Comparison of ENCODE assay signal across 17 mouse cellular contexts in genomic region chr1:190163471-190163870, GRCm38 (mm10). TPM values are rescaled to one million over a fixed set of nuclear protein-coding genes. Genes with fewer than 3 reads are reported as not detected.
DNase-seq lines count a peak whose midpoint lies in the region; ATAC-seq and TF ChIP-seq lines count a peak whose summit lies in the region.
"Had no signal": no experiment of that assay in that cellular context is flagged by ENCODE, and none has a peak within 500 bp of the region (broad histone marks: within the 10 kb centered on the region; RNA-seq: fewer than 3 reads in every experiment).

No protein-coding gene starts in this region.

- no peaks in the 10 kb centered on the region for H3K36me3 ChIP-seq in forebrain, postnatal 0 days (ENCODE audit: insufficient read depth)
- H3K36me3 ChIP-seq: embryonic facial prominence, embryonic 13.5 days; hindbrain, embryonic 15.5 days had no signal

- no peak for TF ChIP-seq CTCF in layer of hippocampus, adult 2 months (conservative IDR thresholded peaks at IDR 0.05)
- no peak for TF ChIP-seq CTCF in forebrain, postnatal 0 days (IDR thresholded peaks at IDR 0.05; ENCODE audit: low read depth)

- no peak overlapping the region for H3K9ac ChIP-seq in forebrain, postnatal 0 days
- H3K9ac ChIP-seq: embryonic facial prominence, embryonic 13.5 days; forebrain, embryonic 12.5 days; heart, embryonic 13.5 days; hindbrain, embryonic 15.5 days had no signal

- H3K27ac ChIP-seq in layer of hippocampus, adult 2 months: peak overlapping the region; percentile 63
- H3K27ac ChIP-seq in forebrain, postnatal 0 days (ENCODE audit: low read depth, low read length): no peak overlapping the region
- H3K27ac ChIP-seq: embryonic facial prominence, embryonic 13.5 days; forebrain, embryonic 12.5 days; heart, embryonic 13.5 days; hindbrain, embryonic 15.5 days had no signal

- ATAC-seq in forebrain, postnatal 0 days: no peak
- ATAC-seq: forebrain, embryonic 16.5 days; intestine, embryonic 16.5 days had no signal

- peaks cover 25% of the 10 kb centered on the region for H3K27me3 ChIP-seq in forebrain, postnatal 0 days (ENCODE audit: insufficient read depth, low read length)
- H3K27me3 ChIP-seq: hindbrain, embryonic 15.5 days had no signal

- DNase-seq in cerebellum, adult 18-20 months: peak; percentile 51 to 56
- no peak for DNase-seq in cerebellum, adult 11 months
- DNase-seq in layer of hippocampus, adult 2 months (ENCODE audit: low spot score in 2 of 2): no peak
- no peak for DNase-seq in layer of hippocampus, postnatal 10 days (ENCODE audit: low spot score in 2 of 2)
- DNase-seq in cerebellum, adult 9-11 months: peak; percentile 51
- DNase-seq in adrenal gland, adult 18-20 months (ENCODE audit: low spot score in 2 of 2): no peak
- DNase-seq in forebrain, postnatal 0 days: no peak
- DNase-seq: adrenal gland, postnatal 14 days; gastrocnemius, postnatal 14 days; heart, postnatal 36 days had no signal

- peak overlapping the region; percentile 34 for H3K4me3 ChIP-seq in layer of hippocampus, adult 2 months
- no peak overlapping the region for H3K4me3 ChIP-seq in forebrain, postnatal 0 days (ENCODE audit: low read depth, low read length)
- H3K4me3 ChIP-seq: embryonic facial prominence, embryonic 13.5 days; forebrain, embryonic 12.5 days; heart, embryonic 13.5 days; hindbrain, embryonic 15.5 days had no signal

- no peaks in the 10 kb centered on the region for H3K9me3 ChIP-seq in forebrain, postnatal 0 days (ENCODE audit: low read length)
- H3K9me3 ChIP-seq: embryonic facial prominence, embryonic 13.5 days; forebrain, embryonic 12.5 days; heart, embryonic 13.5 days; hindbrain, embryonic 15.5 days had no signal

- 75% methylated on average over 6 of the region's 6 CpGs for WGBS in forebrain, postnatal 0 days

- H3K4me2 ChIP-seq in forebrain, postnatal 0 days (ENCODE audit: low read depth): no peak overlapping the region
- H3K4me2 ChIP-seq: embryonic facial prominence, embryonic 13.5 days; forebrain, embryonic 12.5 days; heart, embryonic 13.5 days; hindbrain, embryonic 15.5 days had no signal

- H3K4me1 ChIP-seq in forebrain, postnatal 0 days (ENCODE audit: insufficient read depth): no peaks in the 10 kb centered on the region

RNA-seq across cellular contexts. Expression of gene Prox1, which starts 7.0 kb away (rescaled TPM):
- 100 to 1,000 TPM; 102 to 112 TPM for total RNA-seq in layer of hippocampus, adult 2 months (2021)
- 100 to 1,000 TPM in 1 of 2 experiments, 10 to 100 TPM in 1; 91.1 to 106 TPM for total RNA-seq in layer of hippocampus, postnatal 10 days (2021)
- 10 to 100 TPM; 16.2 to 28.2 TPM for total RNA-seq in adrenal gland, adult 18-20 months (2021)
- total RNA-seq in forebrain, postnatal 0 days (2014; rRNA removed): 13.4 and 24.8 TPM in 2 replicates
- polyA plus RNA-seq in forebrain, postnatal 0 days (2015; fragmentation: Nextera tagmentation; extraction: Ambion mirVana): 6.2 and 16.2 TPM in 2 replicates
- total RNA-seq: MEL had no signal

Comparison
In these comparisons a context has a peak if more than half of its experiments do, and no peak if none do; other contexts are left out.
1. DNase-seq: peak in cerebellum, adult 18-20 months (2 of 2) and cerebellum, adult 9-11 months (single experiment); none in cerebellum, adult 11 months (single experiment), layer of hippocampus, adult 2 months (0 of 2), layer of hippocampus, postnatal 10 days (0 of 2), adrenal gland, adult 18-20 months (0 of 2) and forebrain, postnatal 0 days (single experiment).